Comparison of ENCODE assay signal across 32 mouse cellular contexts in genomic region chr10:38913013-38913412, GRCm38 (mm10). TPM values are rescaled to one million over a fixed set of nuclear protein-coding genes. Genes with fewer than 3 reads are reported as not detected.
DNase-seq lines count a peak whose midpoint lies in the region; ATAC-seq lines count a peak whose summit lies in the region.
"Had no signal": no experiment of that assay in that cellular context is flagged by ENCODE, and none has a peak within 500 bp of the region (broad histone marks: within the 10 kb centered on the region; RNA-seq: fewer than 3 reads in every experiment).

No protein-coding gene starts in this region.

- H3K4me1 ChIP-seq in embryonic facial prominence, embryonic 14.5 days (ENCODE audit: control insufficient read depth, insufficient read depth, low read length): peaks cover 10% of the 10 kb centered on the region
- peaks cover 9% of the 10 kb centered on the region; the same call in 1 of the 2 replicates for H3K4me1 ChIP-seq in embryonic facial prominence, embryonic 10.5 days
- peaks cover 8% of the 10 kb centered on the region; the same call in 1 of the 2 replicates for H3K4me1 ChIP-seq in heart, embryonic 10.5 days
- H3K4me1 ChIP-seq in lung, embryonic 16.5 days (replicated peaks; ENCODE audit: control insufficient read depth, insufficient read depth, low read length): peaks cover 9% of the 10 kb centered on the region
- H3K4me1 ChIP-seq: forebrain, embryonic 12.5 days; hindbrain, embryonic 12.5 days; megakaryocyte, embryonic 14.5 days; midbrain, embryonic 12.5 days; neural tube, embryonic 12.5 days had no signal

- no peaks in the 10 kb centered on the region for H3K36me3 ChIP-seq in embryonic facial prominence, embryonic 14.5 days (ENCODE audit: control insufficient read depth, insufficient read depth, low read length)
- H3K36me3 ChIP-seq in embryonic facial prominence, embryonic 10.5 days (replicated peaks): no peaks in the 10 kb centered on the region
- H3K36me3 ChIP-seq in heart, embryonic 10.5 days: no peaks in the 10 kb centered on the region
- no peaks in the 10 kb centered on the region for H3K36me3 ChIP-seq in lung, embryonic 16.5 days (ENCODE audit: control insufficient read depth, insufficient read depth, low read length)
- H3K36me3 ChIP-seq: embryonic facial prominence, embryonic 12.5 days; forebrain, embryonic 12.5 days; hindbrain, embryonic 12.5 days; midbrain, embryonic 12.5 days; neural tube, embryonic 12.5 days had no signal

- H3K9ac ChIP-seq in embryonic facial prominence, embryonic 14.5 days (ENCODE audit: low read depth, low read length): no peak overlapping the region
- 0 out of 2 replicates have a peak overlapping the region, but pooled peaks have one; percentile 18 for H3K9ac ChIP-seq in lung, embryonic 16.5 days (ENCODE audit: low read length)
- H3K9ac ChIP-seq: embryonic facial prominence, embryonic 12.5 days; forebrain, embryonic 12.5 days; forebrain, postnatal 0 days; hindbrain, embryonic 12.5 days; liver, embryonic 14.5 days; midbrain, embryonic 12.5 days; neural tube, embryonic 12.5 days had no signal

- H3K27ac ChIP-seq in embryonic facial prominence, embryonic 14.5 days (replicated peaks; ENCODE audit: low read depth, low read length): no peak overlapping the region
- H3K27ac ChIP-seq in embryonic facial prominence, embryonic 10.5 days (replicated peaks): no peak overlapping the region
- H3K27ac ChIP-seq in heart, embryonic 10.5 days: no peak overlapping the region
- H3K27ac ChIP-seq in lung, embryonic 16.5 days (ENCODE audit: low read length): no peak overlapping the region
- H3K27ac ChIP-seq: embryonic facial prominence, embryonic 12.5 days; forebrain, embryonic 12.5 days; hindbrain, embryonic 12.5 days; hindbrain, postnatal 0 days; kidney, postnatal 0 days; liver, embryonic 14.5 days; midbrain, embryonic 12.5 days; neural tube, embryonic 12.5 days had no signal

- H3K9me3 ChIP-seq in embryonic facial prominence, embryonic 14.5 days (ENCODE audit: control insufficient read depth, low read length): no peaks in the 10 kb centered on the region
- no peaks in the 10 kb centered on the region for H3K9me3 ChIP-seq in embryonic facial prominence, embryonic 10.5 days
- no peaks in the 10 kb centered on the region for H3K9me3 ChIP-seq in heart, embryonic 10.5 days
- H3K9me3 ChIP-seq in lung, embryonic 16.5 days (ENCODE audit: control insufficient read depth, low read length): no peaks in the 10 kb centered on the region
- H3K9me3 ChIP-seq: embryonic facial prominence, embryonic 12.5 days; forebrain, embryonic 12.5 days; hindbrain, embryonic 12.5 days; megakaryocyte, embryonic 14.5 days; midbrain, embryonic 12.5 days; neural tube, embryonic 12.5 days had no signal

- 62% methylated on average over 2 of the region's 2 CpGs for WGBS in embryonic facial prominence, embryonic 14.5 days
- 63% methylated on average over 2 of the region's 2 CpGs for WGBS in embryonic facial prominence, embryonic 10.5 days
- WGBS in heart, embryonic 10.5 days: 86% methylated on average over 2 of the region's 2 CpGs
- 88% methylated on average over 2 of the region's 2 CpGs for WGBS in lung, embryonic 16.5 days

- ATAC-seq in embryonic facial prominence, embryonic 14.5 days (ENCODE audit: low read depth): no peak
- ATAC-seq in lung, embryonic 16.5 days (ENCODE audit: low read depth): no peak
- ATAC-seq in inflammation-experienced regulatory T-cells, adult 6 months: no peak
- ATAC-seq: forebrain, postnatal 0 days; hindbrain, postnatal 0 days; intestine, embryonic 16.5 days had no signal

- no peak overlapping the region for H3K4me2 ChIP-seq in embryonic facial prominence, embryonic 14.5 days (ENCODE audit: low read depth, low read length)
- H3K4me2 ChIP-seq in lung, embryonic 16.5 days (ENCODE audit: low read depth, low read length): no peak overlapping the region
- H3K4me2 ChIP-seq: embryonic facial prominence, embryonic 12.5 days; forebrain, embryonic 12.5 days; hindbrain, embryonic 12.5 days; midbrain, embryonic 12.5 days; neural tube, embryonic 12.5 days had no signal

- peak; percentile 59 for DNase-seq in embryonic facial prominence, embryonic 14.5 days (ENCODE audit: low spot score)
- DNase-seq in embryonic facial prominence, embryonic 10.5 days (ENCODE audit: low spot score): no peak
- peak; percentile 24 to 48 for DNase-seq in heart, adult 18-20 months
- DNase-seq in heart, embryonic 10.5 days (ENCODE audit: low spot score): no peak
- DNase-seq in lung, postnatal 10 days: no peak
- peak; percentile 9 for DNase-seq in yolk sac, embryonic 10.5 days (ENCODE audit: low spot score)
- DNase-seq: adrenal gland, adult 8-10 months; cerebellum, adult 11 months; cerebellum, adult 9-10 months; cerebellum, postnatal 36 days; forebrain, postnatal 0 days; kidney, adult 8-10 months; kidney, postnatal 4 days; left cerebral cortex, postnatal 4 days; liver; lung, adult 2 months; lung, postnatal 4 days; right cerebral cortex, postnatal 4 days had no signal

- H3K4me3 ChIP-seq in embryonic facial prominence, embryonic 14.5 days (ENCODE audit: low read depth, low read length): no peak overlapping the region
- H3K4me3 ChIP-seq in embryonic facial prominence, embryonic 10.5 days: no peak overlapping the region
- no peak overlapping the region for H3K4me3 ChIP-seq in heart, embryonic 10.5 days
- H3K4me3 ChIP-seq in lung, embryonic 16.5 days (ENCODE audit: low read length): no peak overlapping the region
- H3K4me3 ChIP-seq: embryonic facial prominence, embryonic 12.5 days; forebrain, embryonic 12.5 days; hindbrain, embryonic 12.5 days; megakaryocyte, embryonic 14.5 days; midbrain, embryonic 12.5 days; myocyte; neural tube, embryonic 12.5 days had no signal

- H3K27me3 ChIP-seq in embryonic facial prominence, embryonic 14.5 days (replicated peaks; ENCODE audit: control insufficient read depth, insufficient read depth, low read length): no peaks in the 10 kb centered on the region
- no peaks in the 10 kb centered on the region for H3K27me3 ChIP-seq in embryonic facial prominence, embryonic 10.5 days (replicated peaks; ENCODE audit: low read depth, poor library complexity, severe bottlenecking)
- no peaks in the 10 kb centered on the region for H3K27me3 ChIP-seq in heart, embryonic 10.5 days (ENCODE audit: insufficient read depth, poor library complexity, severe bottlenecking)
- H3K27me3 ChIP-seq in lung, embryonic 16.5 days (ENCODE audit: control insufficient read depth, insufficient read depth, low read depth, low read length): no peaks in the 10 kb centered on the region
- H3K27me3 ChIP-seq: CH12.LX; embryonic facial prominence, embryonic 12.5 days; forebrain, embryonic 12.5 days; hindbrain, embryonic 12.5 days; megakaryocyte, embryonic 14.5 days; midbrain, embryonic 12.5 days; neural tube, embryonic 12.5 days had no signal

RNA-seq across cellular contexts. Expression of gene Lama4, which starts 52.3 kb away (rescaled TPM):
- 106 and 117 TPM in 2 replicates for polyA plus RNA-seq in embryonic facial prominence, embryonic 14.5 days (2014; fragmentation: Nextera tagmentation; extraction: Ambion mirVana)
- polyA plus RNA-seq in embryonic facial prominence, embryonic 10.5 days (2016; fragmentation: Nextera tagmentation; extraction: Ambion mirVana): 19.9 and 25.3 TPM in 2 replicates
- 10 to 100 TPM; 47.2 to 52.0 TPM for total RNA-seq in heart, adult 18-20 months (2021)
- polyA plus RNA-seq in heart, embryonic 10.5 days (2016; fragmentation: Nextera tagmentation; extraction: Ambion mirVana): 60.0 and 129 TPM in 2 replicates
- polyA plus RNA-seq in lung, embryonic 16.5 days (2015; fragmentation: Nextera tagmentation; extraction: Ambion mirVana): 127 and 131 TPM in 2 replicates
- not detected for polyA plus RNA-seq in inflammation-experienced regulatory T-cells, adult 6 months (2017; shearing (Covaris generic))

Comparison
In these comparisons a context has a peak if more than half of its experiments do, and no peak if none do; other contexts are left out.
1. DNase-seq: peak in embryonic facial prominence, embryonic 14.5 days (single experiment), heart, adult 18-20 months (2 of 2) and yolk sac, embryonic 10.5 days (single experiment); none in embryonic facial prominence, embryonic 10.5 days (single experiment), heart, embryonic 10.5 days (single experiment) and lung, postnatal 10 days (single experiment).
2. RNA of gene Lama4, which starts 52.3 kb away (polyA plus RNA-seq): 127 to 131 TPM in lung, embryonic 16.5 days, 106 to 117 TPM in embryonic facial prominence, embryonic 14.5 days, 60.0 to 129 TPM in heart, embryonic 10.5 days and 19.9 to 25.3 TPM in embryonic facial prominence, embryonic 10.5 days; not detected in inflammation-experienced regulatory T-cells, adult 6 months; every median in the first group is over 10 times any median in the second.